Mouse (Mus musculus) hindlimb bud, embryonic 11.5 days (tissue): ENCODE measurements around the gene Phlpp1.

Experiments used
- DNase-seq: peaks from one replicate; pipeline ENCODE4 v3.0.0-alpha.2; 2012; ENCODE audit warnings: low read depth, low spot score; ENCODE audit errors: extremely low spot score

Gene Phlpp1

DNA sequence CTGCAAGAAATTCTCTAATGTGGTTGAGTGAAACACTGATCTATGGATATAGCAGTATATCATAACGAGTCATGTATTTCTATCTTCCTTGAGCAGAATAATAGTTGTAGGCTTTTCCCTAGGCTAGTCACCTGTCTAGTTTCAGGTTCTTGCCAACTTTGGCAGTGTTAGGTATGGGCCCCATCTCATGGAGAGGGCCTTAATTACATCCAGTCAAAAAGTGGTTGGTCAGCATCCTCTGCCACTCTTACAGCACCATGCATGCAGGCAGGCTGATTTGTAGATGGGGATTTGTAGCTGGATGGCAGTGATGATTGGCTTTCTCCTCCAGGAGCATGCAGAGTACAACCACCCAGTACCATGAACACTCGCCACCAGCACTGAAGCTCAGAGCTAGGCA is 202.7 kb downstream of the Phlpp1 start:
- no peak for DNase-seq

DNA sequence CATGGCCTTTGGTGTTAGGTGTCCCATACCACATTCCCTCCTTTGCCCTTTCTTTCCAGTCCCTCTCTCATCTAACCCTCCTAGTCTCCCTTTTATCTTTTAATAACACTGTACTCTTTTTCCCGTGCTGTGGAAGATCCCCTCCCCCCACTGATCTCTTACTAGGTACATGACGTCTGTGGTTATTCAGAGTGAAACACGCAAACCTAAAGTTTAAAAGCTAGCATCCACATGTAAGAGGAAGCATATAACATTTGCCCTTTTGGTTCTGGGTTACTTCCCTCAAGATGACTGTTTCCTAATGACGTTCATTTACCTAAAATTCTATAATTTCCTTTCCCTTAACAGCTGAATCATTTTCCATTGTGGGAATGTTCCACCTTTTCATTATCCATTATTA is 203.4 kb downstream of the Phlpp1 start:
- DNase-seq = no peak

DNA sequence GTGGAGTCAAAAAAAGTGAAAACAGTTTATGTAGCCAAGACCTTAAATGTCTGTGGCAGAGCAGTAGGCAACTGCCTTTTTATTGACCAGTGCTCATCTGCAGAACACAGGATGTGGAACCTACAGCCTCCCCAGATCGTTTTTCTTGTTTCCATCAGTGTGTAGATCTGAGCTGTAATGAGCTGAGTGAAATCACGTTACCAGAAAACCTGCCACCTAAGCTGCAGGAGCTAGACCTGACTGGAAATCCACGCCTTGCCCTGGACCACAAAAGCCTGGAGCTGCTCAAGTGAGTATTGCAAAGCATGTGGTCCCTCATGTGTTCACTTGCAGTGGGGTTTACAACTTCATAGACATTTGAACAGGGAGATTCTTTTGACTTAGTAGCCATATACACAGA is 204.5 kb downstream of the Phlpp1 start:
- DNase-seq = no peak

DNA sequence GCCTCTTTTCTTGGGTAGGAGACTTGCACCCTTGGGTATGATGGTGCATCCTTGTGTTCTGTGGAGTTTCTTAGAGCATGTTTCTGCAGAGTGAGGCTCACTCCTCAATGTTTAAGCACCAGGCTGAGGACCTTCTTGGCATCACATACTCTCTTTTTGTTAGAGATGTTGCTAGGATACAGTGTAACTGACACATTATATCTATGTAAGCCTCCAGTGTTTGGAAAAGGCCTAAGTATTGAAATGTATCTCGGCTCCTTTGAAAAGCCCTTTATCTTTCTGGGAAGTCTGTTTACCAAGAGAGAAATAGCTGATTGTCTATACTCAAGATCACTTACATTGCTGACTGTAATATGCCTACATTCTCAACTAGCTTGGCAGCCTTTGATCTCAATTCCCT is 208.9 kb downstream of the Phlpp1 start:
- DNase-seq = no peak

DNA sequence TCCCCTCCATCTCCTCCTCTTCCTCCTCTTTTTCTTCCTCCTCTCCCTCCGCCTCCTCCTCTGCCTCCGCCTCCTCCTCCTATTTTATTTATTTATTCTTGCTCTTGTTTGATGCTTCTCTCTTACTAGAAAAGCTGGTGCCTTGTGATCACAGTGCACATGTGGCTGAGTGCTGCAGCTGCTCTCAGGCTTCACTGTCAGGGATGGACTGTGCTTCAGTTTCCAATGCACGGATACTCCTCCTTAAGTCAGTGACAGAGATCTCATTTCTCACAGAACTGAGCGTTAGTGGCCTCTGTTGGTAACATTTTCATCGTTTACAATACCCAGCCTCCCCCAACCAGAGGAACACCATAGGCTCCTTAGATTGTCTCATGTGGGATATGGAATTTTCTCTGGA is 215.0 kb downstream of the Phlpp1 start:
- no peak for DNase-seq

DNA sequence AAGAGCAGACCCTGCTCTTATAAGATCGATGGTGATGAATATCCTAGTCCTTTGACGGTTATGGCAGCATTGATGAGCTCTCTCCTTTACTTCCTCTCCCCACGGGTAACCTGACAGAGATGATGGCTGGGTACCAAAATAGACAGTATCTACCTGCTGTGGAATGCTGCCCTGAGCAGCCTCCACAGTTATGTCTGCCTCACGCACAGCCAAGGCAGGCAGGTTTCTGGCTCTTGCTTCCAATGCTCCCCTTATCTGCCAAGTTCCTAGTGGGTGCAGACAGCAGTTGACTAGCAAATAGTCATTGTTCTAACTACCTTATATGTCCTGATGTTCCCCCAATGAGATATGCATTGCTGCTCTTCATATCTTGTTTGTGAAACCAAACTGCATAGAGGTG is 215.7 kb downstream of the Phlpp1 start:
- no peak for DNase-seq

DNA sequence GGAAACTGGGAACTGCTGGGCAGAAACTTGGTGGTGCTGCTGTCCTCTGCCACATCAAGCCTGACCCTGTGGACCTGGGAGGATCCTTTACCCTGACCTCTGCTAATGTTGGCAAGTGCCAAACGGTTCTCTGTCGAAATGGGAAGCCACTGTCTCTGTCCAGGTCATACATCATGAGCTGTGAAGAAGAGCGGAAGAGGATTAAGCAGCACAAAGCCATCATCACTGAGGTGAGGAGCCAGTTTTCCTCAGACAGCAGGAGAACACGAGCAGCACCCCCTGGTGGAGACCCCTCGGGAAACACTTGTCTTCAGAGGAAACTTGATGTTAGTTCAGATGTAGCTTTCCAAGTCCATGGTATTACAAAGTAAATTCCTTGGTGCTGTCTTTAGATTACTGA is 218.1 kb downstream of the Phlpp1 start:
- DNase-seq = peak; percentile 16

DNA sequence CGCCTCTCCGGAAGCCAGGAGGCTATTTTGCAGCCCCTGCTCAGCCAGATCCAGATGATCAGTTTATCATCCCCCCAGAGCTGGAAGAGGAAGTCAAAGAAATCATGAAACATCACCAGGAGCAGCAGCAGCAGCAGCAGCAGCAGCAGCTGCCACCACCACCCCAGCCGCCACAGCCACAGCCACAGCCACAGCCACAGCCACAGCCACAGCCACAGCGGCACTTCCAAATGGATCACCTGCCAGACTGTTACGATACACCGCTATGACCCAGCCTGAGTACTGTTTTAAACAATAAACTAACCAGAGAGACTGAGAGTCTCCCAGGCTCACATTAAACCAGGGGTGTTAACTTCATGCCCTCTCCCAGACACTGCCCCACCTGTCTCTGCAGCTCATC is 221.5 kb downstream of the Phlpp1 start:
- DNase-seq = no peak

DNA sequence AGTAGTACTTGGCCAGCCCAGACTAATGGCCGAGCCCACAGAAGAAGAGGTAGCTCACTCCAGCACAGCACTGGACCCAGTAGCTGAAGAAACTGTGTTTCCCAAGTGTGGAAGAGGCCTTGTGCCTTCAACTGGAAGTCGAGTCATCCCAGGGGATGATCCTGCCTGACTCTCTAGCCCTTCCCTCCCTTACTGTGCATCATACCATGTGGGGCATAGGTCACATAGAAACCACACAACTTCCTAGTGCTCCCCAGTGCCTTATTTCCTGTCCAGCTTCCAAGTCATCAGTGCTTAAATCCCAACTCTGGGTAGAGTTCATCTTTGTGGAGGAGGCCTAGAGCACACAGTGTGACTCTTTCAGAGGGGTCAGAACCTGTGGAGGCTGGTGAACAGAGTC is 223.1 kb downstream of the Phlpp1 start:
- DNase-seq = no peak

DNA sequence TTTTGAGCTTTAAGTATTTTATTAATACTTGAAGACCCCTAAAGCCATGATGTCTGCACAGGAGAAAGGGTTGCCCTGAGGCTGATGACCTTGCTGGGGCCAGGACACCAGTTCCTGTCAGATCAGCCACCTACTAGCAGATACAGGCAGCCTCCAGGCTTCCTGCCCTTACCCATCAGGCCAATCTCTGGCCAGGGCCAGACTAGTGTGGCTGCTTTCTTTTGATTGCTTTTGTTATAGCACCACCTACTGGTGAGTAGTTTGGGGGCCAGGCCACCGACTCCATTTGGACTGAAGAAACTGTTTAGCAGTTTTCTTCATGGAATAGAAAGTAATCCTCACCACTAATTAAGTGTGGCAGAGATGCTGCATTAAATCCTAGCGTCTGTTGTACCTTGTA is 223.9 kb downstream of the Phlpp1 start:
- DNase-seq = peak; percentile 33

DNA sequence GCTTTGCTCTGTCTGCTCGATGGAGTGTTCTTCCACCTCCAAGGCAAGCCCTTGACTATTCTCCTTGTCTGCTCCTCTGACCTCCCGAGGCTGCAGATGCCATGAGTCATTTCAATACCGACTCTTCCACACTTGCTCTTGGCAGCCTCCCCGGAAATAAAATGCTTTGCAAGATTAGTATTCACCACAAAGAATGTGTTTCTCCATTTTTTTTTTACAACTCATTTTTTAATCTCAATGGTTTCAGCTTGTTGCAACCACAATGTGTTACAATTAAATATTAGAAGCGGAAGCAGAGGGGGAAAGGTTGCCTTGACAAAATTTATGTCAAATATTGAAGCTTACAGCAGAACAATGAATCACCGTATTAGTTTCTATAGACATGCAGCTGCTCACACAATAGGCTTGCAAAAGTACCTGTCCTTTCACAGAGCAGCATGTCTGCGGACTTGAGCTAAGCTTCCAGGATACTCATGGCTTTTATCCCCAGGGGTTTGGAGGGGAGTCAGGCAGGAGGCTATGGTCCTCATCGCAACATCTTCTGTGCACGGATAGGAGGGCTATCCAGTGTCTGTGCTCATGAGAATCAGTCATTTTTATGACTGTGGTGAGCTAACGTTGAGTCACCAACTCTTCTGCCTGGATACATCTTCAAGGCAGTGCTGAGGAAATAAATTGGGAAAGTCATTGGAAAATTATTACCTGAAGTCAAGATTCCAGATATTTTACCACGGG is 229.5 kb downstream of the Phlpp1 start:
- DNase-seq = no peak

DNA sequence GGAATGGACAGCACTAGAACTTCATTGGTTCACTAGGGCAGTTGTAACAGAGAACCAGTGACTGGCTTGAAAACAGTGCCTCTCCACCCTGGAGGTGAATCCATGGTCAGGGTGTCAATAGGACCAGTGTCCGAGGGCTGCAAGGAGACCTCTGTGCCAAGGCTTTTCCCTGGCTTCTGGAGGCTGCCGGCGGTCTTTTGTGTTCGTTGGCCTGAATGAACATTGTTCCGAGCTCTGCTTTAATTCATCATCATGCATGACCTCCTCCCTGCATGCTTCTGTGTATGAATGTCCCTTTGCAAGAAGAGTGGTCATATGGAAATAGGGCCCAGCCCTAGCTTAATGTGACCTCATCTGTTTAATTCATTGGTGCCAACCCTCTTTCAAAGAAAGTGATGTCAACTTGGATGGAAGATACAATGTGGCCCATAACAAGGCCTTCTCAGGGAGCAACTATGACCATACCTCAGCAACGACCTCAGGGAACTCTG is 231.5 kb downstream of the Phlpp1 start:
- DNase-seq = no peak

DNA sequence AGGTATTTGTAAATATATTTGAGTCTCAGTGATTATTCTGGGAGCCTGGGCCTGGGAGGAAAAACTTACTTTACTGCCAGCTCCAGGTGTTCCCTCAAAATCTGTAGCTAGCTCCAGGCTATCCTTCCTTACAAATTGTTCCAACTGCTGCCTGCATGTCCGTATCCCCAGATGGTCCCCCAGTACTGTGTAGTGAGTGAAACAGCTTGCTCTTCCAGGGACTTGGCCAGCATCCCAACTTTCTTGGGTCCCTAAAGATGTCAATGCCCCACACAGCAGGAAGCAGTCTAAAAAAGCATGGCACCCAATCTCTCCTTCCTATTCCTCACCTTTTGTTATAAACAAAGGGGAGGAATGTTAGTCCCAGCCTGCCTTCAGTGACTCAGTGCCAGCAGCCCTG is 235.3 kb downstream of the Phlpp1 start:
- DNase-seq = no peak

DNA sequence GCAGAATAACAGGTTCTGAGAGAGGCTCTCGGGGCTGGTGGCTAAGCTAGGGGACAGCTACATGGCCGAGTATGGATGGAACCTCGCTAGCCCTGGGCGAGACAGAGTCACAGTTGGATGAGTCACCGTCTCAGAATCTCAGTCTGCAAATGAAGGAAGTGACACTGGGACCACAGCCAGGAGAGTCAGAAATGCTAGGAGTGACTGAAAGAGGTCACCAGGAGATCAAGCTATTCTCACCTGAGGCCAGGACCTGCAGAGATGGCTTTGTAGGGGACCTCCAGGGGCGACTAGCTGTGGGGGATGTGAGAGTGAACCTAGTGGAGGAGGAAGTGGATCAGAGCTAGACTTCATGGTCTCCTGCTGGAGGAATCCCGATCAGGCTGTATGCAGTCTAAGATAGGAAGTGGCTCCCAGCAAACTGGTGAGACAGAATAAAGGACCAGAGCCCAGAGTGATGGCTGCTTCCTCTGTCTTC is 236.4 kb downstream of the Phlpp1 start:
- no peak for DNase-seq

DNA sequence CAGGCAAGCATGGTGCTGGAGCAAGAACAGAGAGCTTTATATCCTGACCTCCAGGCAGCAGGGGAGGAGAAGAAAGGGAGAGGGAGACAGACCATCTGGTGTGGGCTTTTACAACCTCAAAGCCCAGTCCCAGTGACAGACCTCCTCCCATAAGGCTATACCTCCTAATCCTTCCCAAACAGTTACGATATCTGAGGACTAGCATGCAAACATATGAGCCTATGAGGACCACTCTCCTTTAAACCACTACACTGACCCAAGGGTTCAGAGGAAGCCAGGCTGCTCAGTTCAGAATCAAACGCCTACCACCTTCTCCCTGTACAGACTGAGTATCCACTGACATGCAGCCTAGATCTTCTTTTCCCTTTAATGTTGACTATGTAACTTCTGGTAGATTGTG is 239.3 kb downstream of the Phlpp1 start:
- no peak for DNase-seq

DNA sequence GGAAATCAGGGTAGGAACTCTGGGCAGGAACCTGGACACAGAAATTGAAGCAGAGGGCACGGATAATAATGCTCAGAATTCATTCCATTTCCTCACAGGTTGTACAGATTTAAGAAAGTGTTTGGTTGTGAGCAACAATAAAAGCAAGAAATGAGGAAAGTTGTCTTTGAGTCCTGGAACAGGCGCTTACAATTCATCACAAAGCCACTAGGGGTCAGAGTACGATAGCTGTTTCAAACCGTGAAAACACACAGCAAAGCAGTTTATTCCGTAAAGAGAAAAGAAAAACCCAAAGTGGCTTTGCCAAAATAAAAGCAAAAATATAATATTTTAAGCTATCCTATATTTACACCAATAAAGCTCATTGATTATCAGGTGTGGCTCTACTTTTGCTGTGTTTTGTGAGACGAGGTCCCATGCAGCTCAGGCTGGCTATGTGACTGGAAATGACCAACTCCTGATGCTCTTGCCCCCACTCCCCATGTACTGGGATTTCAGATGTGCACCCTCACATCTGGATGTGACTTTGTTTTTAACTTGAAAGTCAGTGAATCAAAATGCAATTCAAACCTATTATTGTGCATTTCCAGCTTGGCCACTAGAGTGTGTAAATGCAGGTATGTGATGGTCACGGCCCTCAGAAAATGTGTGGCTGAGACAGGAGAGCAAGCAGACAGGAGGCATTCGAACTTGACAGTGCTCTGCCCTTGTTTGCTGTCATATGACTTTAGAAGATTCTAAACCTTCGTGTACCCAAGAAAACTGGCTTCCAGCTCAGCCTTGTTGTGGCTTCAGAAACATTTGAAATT is 253.8 kb downstream of the Phlpp1 start:
- no peak for DNase-seq

DNA sequence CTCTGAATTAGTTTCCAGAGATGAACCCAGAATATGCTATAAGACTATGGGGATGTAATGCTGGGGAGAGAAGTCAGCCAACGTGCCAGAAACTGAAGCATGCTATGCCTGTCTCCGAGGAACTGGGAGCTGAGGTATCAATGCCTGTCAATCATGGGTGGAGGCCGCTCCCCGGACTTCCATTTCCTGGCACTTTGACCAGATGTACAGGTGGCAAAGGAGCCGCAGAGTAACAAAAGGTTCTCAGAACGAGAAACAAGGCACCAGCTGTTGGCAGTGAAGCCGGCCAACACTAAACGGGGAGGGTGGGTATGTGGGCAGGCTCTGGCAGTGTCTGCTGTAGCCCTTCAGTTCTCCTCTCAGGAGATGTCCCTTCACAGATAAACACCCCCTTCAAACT is 256.6 kb downstream of the Phlpp1 start:
- no peak for DNase-seq

DNA sequence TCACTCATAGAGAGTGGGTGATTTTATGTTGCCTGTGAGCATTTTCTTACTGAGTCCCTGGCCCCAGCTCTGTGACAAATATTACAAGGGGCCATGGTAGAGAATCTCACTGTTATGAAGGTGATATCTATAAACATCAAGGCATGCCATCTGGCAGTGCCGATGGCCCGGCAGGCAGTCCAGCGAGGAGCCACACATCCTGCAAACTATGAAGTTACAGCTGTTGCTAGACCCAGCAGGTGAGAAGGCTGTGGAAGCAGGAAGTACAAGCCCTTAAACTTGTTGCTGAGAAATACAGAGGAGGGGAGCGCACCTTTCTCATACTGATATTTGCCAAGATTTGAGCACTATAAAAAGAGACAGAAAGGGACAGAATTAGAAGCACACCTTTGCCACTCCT is 257.0 kb downstream of the Phlpp1 start:
- DNase-seq = no peak

DNA sequence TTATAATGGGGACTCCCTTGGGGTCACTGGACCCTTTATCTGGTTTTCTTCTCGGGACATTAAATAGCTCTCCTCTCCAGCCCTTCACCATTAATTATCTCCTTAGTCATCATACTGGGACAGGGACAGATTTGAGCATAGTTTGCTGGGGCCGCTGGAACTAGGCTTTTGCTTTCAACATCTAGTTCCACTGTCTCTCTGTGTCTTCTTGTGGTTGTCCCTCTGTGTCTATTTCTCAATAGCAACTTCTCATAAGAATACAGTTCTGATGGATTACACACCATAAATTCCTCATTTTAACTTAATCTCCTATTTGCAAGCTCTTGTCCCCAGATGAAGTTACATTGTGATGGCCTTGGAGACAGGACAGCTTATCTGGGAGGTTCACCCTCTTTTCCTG is 262.0 kb downstream of the Phlpp1 start:
- DNase-seq = no peak
